In genomic region chr12:13983631-13984395, GRCm38 (mm10) we compare ENCODE assay signal across 15 mouse cellular contexts.
DNase-seq lines count a peak whose midpoint lies in the region; ATAC-seq lines count a peak whose summit lies in the region.
"Had no signal": no experiment of that assay in that cellular context is flagged by ENCODE, and none has a peak within 500 bp of the region (broad histone marks: within the 10 kb centered on the region; RNA-seq: fewer than 3 reads in every experiment).

No protein-coding gene starts in this region.

- DNase-seq in embryo, embryonic 10 days (ENCODE audit: low spot score) = peak; percentile 43
- no peak for DNase-seq in embryo, embryonic 9.5 days (ENCODE audit: extremely low spot score)
- no peak for DNase-seq in left cerebral cortex, postnatal 36 days (ENCODE audit: low spot score in 2 of 2)
- DNase-seq in gastrocnemius, adult 18-20 months (ENCODE audit: low spot score) = no peak
- no peak for DNase-seq in adipocyte (ENCODE audit: low spot score)
- DNase-seq: adrenal gland, postnatal 10 days; cerebellum, adult 11 months; kidney, postnatal 25 days; right cerebral cortex, adult 18-20 months had no signal

- H3K36me3 ChIP-seq in forebrain, embryonic 12.5 days (replicated peaks) = no peaks in the 10 kb centered on the region
- H3K36me3 ChIP-seq in hindbrain, embryonic 15.5 days = no peaks in the 10 kb centered on the region
- H3K36me3 ChIP-seq in midbrain, embryonic 16.5 days (ENCODE audit: control insufficient read depth, insufficient read depth, low read length) = no peaks in the 10 kb centered on the region
- H3K36me3 ChIP-seq: limb, embryonic 15.5 days had no signal

- intact Hi-C loops in left cerebral cortex, postnatal 36 days (cut with DNase I) = no loop called here

- peak; percentile 84 for ATAC-seq in forebrain, embryonic 12.5 days (ENCODE audit: low FRiP score)
- peak; percentile 80 for ATAC-seq in hindbrain, embryonic 15.5 days (ENCODE audit: low FRiP score, low read depth)
- peak; percentile 48 for ATAC-seq in midbrain, embryonic 16.5 days
- ATAC-seq: intestine, embryonic 16.5 days had no signal

- 0 out of 2 replicates have a peak overlapping the region, but pooled peaks have one; percentile 8 for H3K27ac ChIP-seq in forebrain, embryonic 12.5 days
- no peak overlapping the region; the same call in 1 of the 2 replicates for H3K27ac ChIP-seq in hindbrain, embryonic 15.5 days (replicated peaks)
- no peak overlapping the region for H3K27ac ChIP-seq in midbrain, embryonic 16.5 days (ENCODE audit: low read length)
- H3K27ac ChIP-seq: limb, embryonic 15.5 days; macrophage had no signal

- H3K9ac ChIP-seq in forebrain, embryonic 12.5 days = no peak overlapping the region
- no peak overlapping the region for H3K9ac ChIP-seq in hindbrain, embryonic 15.5 days
- no peak overlapping the region for H3K9ac ChIP-seq in midbrain, embryonic 16.5 days (ENCODE audit: low read depth, low read length)
- H3K9ac ChIP-seq: limb, embryonic 15.5 days had no signal

- H3K9me3 ChIP-seq in forebrain, embryonic 12.5 days = no peaks in the 10 kb centered on the region
- no peaks in the 10 kb centered on the region for H3K9me3 ChIP-seq in hindbrain, embryonic 15.5 days
- H3K9me3 ChIP-seq in midbrain, embryonic 16.5 days (replicated peaks; ENCODE audit: control insufficient read depth, low read length, poor library complexity, severe bottlenecking) = no peaks in the 10 kb centered on the region
- H3K9me3 ChIP-seq: limb, embryonic 15.5 days had no signal

- H3K27me3 ChIP-seq in forebrain, embryonic 12.5 days = peaks cover 24% of the 10 kb centered on the region
- H3K27me3 ChIP-seq in hindbrain, embryonic 15.5 days = no peaks in the 10 kb centered on the region
- H3K27me3 ChIP-seq in midbrain, embryonic 16.5 days (ENCODE audit: control insufficient read depth, insufficient read depth, low read depth, low read length) = no peaks in the 10 kb centered on the region
- H3K27me3 ChIP-seq: limb, embryonic 15.5 days had no signal

- H3K4me1 ChIP-seq in forebrain, embryonic 12.5 days = peaks cover 16% of the 10 kb centered on the region
- no peaks in the 10 kb centered on the region for H3K4me1 ChIP-seq in hindbrain, embryonic 15.5 days (replicated peaks)
- no peaks in the 10 kb centered on the region for H3K4me1 ChIP-seq in midbrain, embryonic 16.5 days (ENCODE audit: control insufficient read depth, insufficient read depth, low read length)
- H3K4me1 ChIP-seq: limb, embryonic 15.5 days had no signal

- no peak overlapping the region for H3K4me2 ChIP-seq in forebrain, embryonic 12.5 days
- no peak overlapping the region for H3K4me2 ChIP-seq in hindbrain, embryonic 15.5 days
- H3K4me2 ChIP-seq in midbrain, embryonic 16.5 days (ENCODE audit: low read length) = no peak overlapping the region
- H3K4me2 ChIP-seq: limb, embryonic 15.5 days had no signal

- WGBS in forebrain, embryonic 12.5 days = 32% methylated on average over 7 of the region's 7 CpGs
- WGBS in hindbrain, embryonic 15.5 days = 21% methylated on average over 7 of the region's 7 CpGs
- WGBS in midbrain, embryonic 16.5 days = 33% methylated on average over 7 of the region's 7 CpGs

- no peak overlapping the region for H3K4me3 ChIP-seq in forebrain, embryonic 12.5 days (replicated peaks)
- no peak overlapping the region for H3K4me3 ChIP-seq in hindbrain, embryonic 15.5 days
- no peak overlapping the region for H3K4me3 ChIP-seq in midbrain, embryonic 16.5 days (ENCODE audit: low read depth, low read length)
- H3K4me3 ChIP-seq: limb, embryonic 15.5 days had no signal
